Mouse (Mus musculus): ENCODE results near the gene Zc3h7b.

GRCm38 (mm10) chr15:81735075-81735474 lies 9.8 kb upstream of the Zc3h7b start:
- TF ChIP-seq POLR2A (IDR thresholded peaks at IDR 0.05; ENCODE audit: low read depth, low read length) (no peak), CTCF (IDR thresholded peaks at IDR 0.05; ENCODE audit: borderline replicate concordance, insufficient read depth, low read length) (no peak)

Measured in embryonic fibroblast, embryonic 13.5 days (primary cell).